Mouse (Mus musculus): ENCODE measurements at regions not wholly inside any gene's neighbourhood (a gene's known extent, or its start where the extent isn't known, plus 50 kb on each side); places are given as distances from the start of the nearest gene placed in this dataset.

DNA sequence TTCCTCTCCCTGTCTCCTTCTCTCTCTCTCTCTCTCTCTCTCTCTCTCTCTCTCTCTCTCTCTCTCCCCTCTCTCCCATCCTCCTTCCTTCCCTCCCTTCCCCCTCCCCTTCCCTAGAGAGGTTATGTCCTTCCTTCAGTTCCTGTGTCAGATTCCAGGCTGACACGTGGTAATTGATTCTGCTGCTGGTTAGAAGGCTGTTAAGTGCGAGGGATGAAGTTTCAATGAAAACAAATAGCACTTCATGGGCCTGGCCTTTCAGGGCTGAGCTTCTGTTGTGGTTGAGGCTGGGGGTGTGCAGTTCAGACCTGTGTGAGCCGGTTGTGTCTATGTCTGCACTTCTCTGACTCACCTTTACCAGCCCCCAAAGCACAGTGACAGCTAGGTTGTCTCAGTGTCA, 153.9 kb downstream of the Setd4 start:
- H3K4me3 ChIP-seq (ENCODE audit: insufficient read depth in 1 of 2, low read depth in 1 of 2, low read length in 2 of 2, poor library complexity in 1 of 2, severe bottlenecking in 1 of 2) = no peak overlapping the region
- H3K9ac ChIP-seq (ENCODE audit: insufficient read depth, low read depth, low read length, poor library complexity, severe bottlenecking) = no peak overlapping the region
- no peaks in the 10 kb centered on the region for H3K36me3 ChIP-seq (ENCODE audit: control insufficient read depth, insufficient read depth, low read length, poor library complexity, severe bottlenecking)
- no peak overlapping the region for H3K27ac ChIP-seq (ENCODE audit: insufficient read depth, low read depth, low read length, poor library complexity, severe bottlenecking)
- DNase-seq (ENCODE audit: low read depth, low spot score) = no peak
- in situ Hi-C loops (cut with MboI; ENCODE audit: low sequenced_read_pairs in 2 of 2, unreplicated experiment in 2 of 2) = no loop called here
- H3K9me3 ChIP-seq (ENCODE audit: control insufficient read depth, insufficient read depth, low read depth, low read length) = no peaks in the 10 kb centered on the region
- 0 out of 4 replicates have a peak, but pooled peaks cover 0 to 2% of the 10 kb centered on the region in 2 experiments for H3K4me1 ChIP-seq (ENCODE audit: control insufficient read depth in 2 of 2, insufficient read depth in 2 of 2, low read length in 2 of 2, poor library complexity in 1 of 2)
- TF ChIP-seq MAFK (IDR thresholded peaks at IDR 0.05; ENCODE audit: insufficient read depth, low read depth, low read length) (no peak), ZNF384 (IDR thresholded peaks at IDR 0.05; ENCODE audit: low read depth, low read length) (no peak), ZC3H11A (IDR thresholded peaks at IDR 0.05; ENCODE audit: borderline replicate concordance, low read depth, low read length) (no peak), HCFC1 (IDR thresholded peaks at IDR 0.05; ENCODE audit: borderline replicate concordance, insufficient read depth, low read length) (no peak), CHD2 (IDR thresholded peaks at IDR 0.05; ENCODE audit: low read depth, low read length) (no peak)

DNA sequence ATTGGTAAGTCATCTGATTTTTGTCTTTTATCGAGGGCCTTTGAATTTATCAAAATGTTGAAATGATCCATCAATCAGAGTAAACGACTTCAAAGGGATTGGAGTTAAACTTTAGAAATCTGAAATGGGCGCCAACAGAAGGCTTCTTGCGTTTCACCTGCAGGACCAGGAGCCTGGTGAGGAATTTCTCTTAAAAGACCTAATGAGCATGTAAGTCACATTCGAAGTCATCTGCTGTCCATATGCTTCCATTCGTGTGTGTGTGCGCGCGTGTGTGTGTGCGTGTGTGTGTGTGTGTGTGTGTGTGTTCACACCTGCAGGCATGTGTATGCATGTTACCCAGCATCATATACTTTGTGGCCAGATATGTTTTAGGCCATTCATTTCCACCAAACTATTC, 155.7 kb downstream of the Setd4 start:
- H3K27ac ChIP-seq (ENCODE audit: insufficient read depth, low read depth, low read length, poor library complexity, severe bottlenecking) = no peak overlapping the region
- in situ Hi-C loops (cut with MboI; ENCODE audit: low sequenced_read_pairs in 2 of 2, unreplicated experiment in 2 of 2) = no loop called here
- TF ChIP-seq ZNF384 (IDR thresholded peaks at IDR 0.05; ENCODE audit: low read depth, low read length) = no peak
- TF ChIP-seq MAFK (IDR thresholded peaks at IDR 0.05; ENCODE audit: insufficient read depth, low read depth, low read length) = no peak
- no peak for TF ChIP-seq ZC3H11A (IDR thresholded peaks at IDR 0.05; ENCODE audit: borderline replicate concordance, low read depth, low read length)
- TF ChIP-seq HCFC1 (IDR thresholded peaks at IDR 0.05; ENCODE audit: borderline replicate concordance, insufficient read depth, low read length) = no peak
- TF ChIP-seq CHD2 (IDR thresholded peaks at IDR 0.05; ENCODE audit: low read depth, low read length) = no peak
- H3K36me3 ChIP-seq (ENCODE audit: control insufficient read depth, insufficient read depth, low read length, poor library complexity, severe bottlenecking) = no peaks in the 10 kb centered on the region
- H3K9ac ChIP-seq (ENCODE audit: insufficient read depth, low read depth, low read length, poor library complexity, severe bottlenecking) = no peak overlapping the region
- H3K9me3 ChIP-seq (ENCODE audit: control insufficient read depth, insufficient read depth, low read depth, low read length) = no peaks in the 10 kb centered on the region
- H3K4me3 ChIP-seq (ENCODE audit: insufficient read depth in 1 of 2, low read depth in 1 of 2, low read length in 2 of 2, poor library complexity in 1 of 2, severe bottlenecking in 1 of 2) = no peak overlapping the region
- 0 out of 4 replicates have a peak, but pooled peaks cover 0 to 2% of the 10 kb centered on the region in 2 experiments for H3K4me1 ChIP-seq (ENCODE audit: control insufficient read depth in 2 of 2, insufficient read depth in 2 of 2, low read length in 2 of 2, poor library complexity in 1 of 2)
- DNase-seq (ENCODE audit: low read depth, low spot score) = no peak

GRCm38 (mm10) chr16:93446970-93447369, 156.9 kb downstream of the Setd4 start:
- Histone ChIP-seq H3K9me3 (ENCODE audit: control insufficient read depth, insufficient read depth, low read depth, low read length) (no peaks in the 10 kb centered on the region), H3K27ac (ENCODE audit: insufficient read depth, low read depth, low read length, poor library complexity, severe bottlenecking) (no peak overlapping the region), H3K9ac (ENCODE audit: insufficient read depth, low read depth, low read length, poor library complexity, severe bottlenecking) (no peak overlapping the region), H3K36me3 (ENCODE audit: control insufficient read depth, insufficient read depth, low read length, poor library complexity, severe bottlenecking) (no peaks in the 10 kb centered on the region), H3K4me1 (ENCODE audit: control insufficient read depth in 2 of 2, insufficient read depth in 2 of 2, low read length in 2 of 2, poor library complexity in 1 of 2) (0 out of 4 replicates have a peak, but pooled peaks cover 0 to 2% of the 10 kb centered on the region in 2 experiments), H3K4me3 (ENCODE audit: insufficient read depth in 1 of 2, low read depth in 1 of 2, low read length in 2 of 2, poor library complexity in 1 of 2, severe bottlenecking in 1 of 2) (no peak overlapping the region)
- no peak for DNase-seq (ENCODE audit: low read depth, low spot score)
- TF ChIP-seq MAFK (IDR thresholded peaks at IDR 0.05; ENCODE audit: insufficient read depth, low read depth, low read length) = no peak
- TF ChIP-seq ZC3H11A (IDR thresholded peaks at IDR 0.05; ENCODE audit: borderline replicate concordance, low read depth, low read length) = no peak
- TF ChIP-seq CHD2 (IDR thresholded peaks at IDR 0.05; ENCODE audit: low read depth, low read length) = no peak
- TF ChIP-seq ZNF384 (IDR thresholded peaks at IDR 0.05; ENCODE audit: low read depth, low read length) = no peak
- TF ChIP-seq HCFC1 (IDR thresholded peaks at IDR 0.05; ENCODE audit: borderline replicate concordance, insufficient read depth, low read length) = no peak
- in situ Hi-C loops (cut with MboI; ENCODE audit: low sequenced_read_pairs in 2 of 2, unreplicated experiment in 2 of 2) = no loop called here

GRCm38 (mm10) chr16:93446206-93446605, 157.7 kb downstream of the Setd4 start:
- H3K4me1 ChIP-seq (ENCODE audit: control insufficient read depth in 2 of 2, insufficient read depth in 2 of 2, low read length in 2 of 2, poor library complexity in 1 of 2) = 0 out of 4 replicates have a peak, but pooled peaks cover 0 to 2% of the 10 kb centered on the region in 2 experiments
- DNase-seq (ENCODE audit: low read depth, low spot score) = no peak
- no peak overlapping the region for H3K9ac ChIP-seq (ENCODE audit: insufficient read depth, low read depth, low read length, poor library complexity, severe bottlenecking)
- no peaks in the 10 kb centered on the region for H3K36me3 ChIP-seq (ENCODE audit: control insufficient read depth, insufficient read depth, low read length, poor library complexity, severe bottlenecking)
- H3K27ac ChIP-seq (ENCODE audit: insufficient read depth, low read depth, low read length, poor library complexity, severe bottlenecking) = no peak overlapping the region
- in situ Hi-C loops (cut with MboI; ENCODE audit: low sequenced_read_pairs in 2 of 2, unreplicated experiment in 2 of 2) = no loop called here
- no peak for TF ChIP-seq ZNF384 (IDR thresholded peaks at IDR 0.05; ENCODE audit: low read depth, low read length)
- no peak for TF ChIP-seq MAFK (IDR thresholded peaks at IDR 0.05; ENCODE audit: insufficient read depth, low read depth, low read length)
- no peak for TF ChIP-seq ZC3H11A (IDR thresholded peaks at IDR 0.05; ENCODE audit: borderline replicate concordance, low read depth, low read length)
- no peak for TF ChIP-seq CHD2 (IDR thresholded peaks at IDR 0.05; ENCODE audit: low read depth, low read length)
- TF ChIP-seq HCFC1 (IDR thresholded peaks at IDR 0.05; ENCODE audit: borderline replicate concordance, insufficient read depth, low read length) = no peak
- H3K4me3 ChIP-seq (ENCODE audit: insufficient read depth in 1 of 2, low read depth in 1 of 2, low read length in 2 of 2, poor library complexity in 1 of 2, severe bottlenecking in 1 of 2) = no peak overlapping the region
- no peaks in the 10 kb centered on the region for H3K9me3 ChIP-seq (ENCODE audit: control insufficient read depth, insufficient read depth, low read depth, low read length)

DNA sequence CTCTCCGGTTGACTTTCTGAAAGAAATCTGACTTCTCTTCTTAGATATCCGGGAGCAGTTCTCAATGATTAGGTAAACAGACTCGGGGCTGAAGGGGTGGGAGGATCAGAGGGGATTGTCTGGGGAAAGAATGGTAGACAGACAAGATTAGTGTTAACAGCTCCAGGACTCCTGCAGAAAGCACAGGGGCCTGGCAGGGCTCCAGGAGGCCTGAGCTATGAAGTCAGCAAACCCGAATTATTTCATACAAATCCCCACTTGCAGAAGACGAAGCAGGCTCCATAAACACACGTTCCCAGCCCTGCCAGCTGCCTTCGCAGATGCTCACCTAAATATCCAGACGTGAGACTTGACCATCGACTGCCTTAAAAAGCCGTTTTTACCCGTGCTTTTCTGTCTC, 161.0 kb downstream of the Setd4 start:
- Histone ChIP-seq H3K9me3 (ENCODE audit: control insufficient read depth, insufficient read depth, low read depth, low read length) (no peaks in the 10 kb centered on the region), H3K36me3 (ENCODE audit: control insufficient read depth, insufficient read depth, low read length, poor library complexity, severe bottlenecking) (no peaks in the 10 kb centered on the region), H3K27ac (ENCODE audit: insufficient read depth, low read depth, low read length, poor library complexity, severe bottlenecking) (no peak overlapping the region), H3K4me1 (ENCODE audit: control insufficient read depth in 2 of 2, insufficient read depth in 2 of 2, low read length in 2 of 2, poor library complexity in 1 of 2) (peaks cover 0 to 2% of the 10 kb centered on the region in 2 experiments; a peak in 1 of 4 replicates), H3K4me3 (ENCODE audit: insufficient read depth in 1 of 2, low read depth in 1 of 2, low read length in 2 of 2, poor library complexity in 1 of 2, severe bottlenecking in 1 of 2) (no peak overlapping the region), H3K9ac (ENCODE audit: insufficient read depth, low read depth, low read length, poor library complexity, severe bottlenecking) (no peak overlapping the region)
- in situ Hi-C loops (cut with MboI; ENCODE audit: low sequenced_read_pairs in 2 of 2, unreplicated experiment in 2 of 2) = no loop called here
- no peak for DNase-seq (ENCODE audit: low read depth, low spot score)
- TF ChIP-seq MAFK (IDR thresholded peaks at IDR 0.05; ENCODE audit: insufficient read depth, low read depth, low read length) (no peak), ZC3H11A (IDR thresholded peaks at IDR 0.05; ENCODE audit: borderline replicate concordance, low read depth, low read length) (no peak), CHD2 (IDR thresholded peaks at IDR 0.05; ENCODE audit: low read depth, low read length) (no peak), ZNF384 (IDR thresholded peaks at IDR 0.05; ENCODE audit: low read depth, low read length) (no peak), HCFC1 (IDR thresholded peaks at IDR 0.05; ENCODE audit: borderline replicate concordance, insufficient read depth, low read length) (no peak)
